Mouse (Mus musculus): ENCODE data around the gene Shank3.

DNA sequence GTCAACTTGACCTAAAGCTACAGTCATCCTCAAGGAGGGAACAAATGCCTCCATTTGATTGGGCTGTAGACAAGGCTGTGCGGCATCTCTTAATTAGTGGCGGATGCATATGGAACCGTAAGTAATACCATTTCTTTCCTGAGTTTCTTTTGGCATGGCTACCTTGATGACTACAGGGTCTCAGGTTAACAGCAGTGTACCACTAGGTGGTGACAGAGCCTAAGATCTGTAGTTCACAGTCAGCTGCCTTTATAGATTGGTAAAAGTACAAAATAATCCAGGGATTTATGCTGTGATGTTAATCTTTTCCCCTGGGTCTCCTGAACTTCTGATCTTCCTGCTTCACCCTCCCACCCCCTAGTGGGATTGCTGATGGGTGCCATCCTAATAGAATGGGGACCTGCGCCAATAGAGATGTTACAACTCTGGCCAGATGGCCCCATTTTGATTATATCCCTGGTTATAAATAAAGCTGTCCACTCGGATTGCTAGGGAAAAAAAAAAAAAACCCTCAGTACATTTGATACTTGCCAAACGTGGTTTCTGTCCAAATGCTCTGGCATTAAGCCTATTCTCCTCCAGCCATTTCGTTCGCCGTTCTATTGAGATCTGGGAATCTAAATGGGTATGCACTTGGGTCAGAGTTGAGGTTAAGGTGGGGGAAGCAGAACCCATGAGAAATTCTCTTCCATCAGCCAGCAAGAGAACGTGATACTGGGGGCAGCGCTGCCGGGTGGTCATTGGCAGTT lies 106.6 kb downstream of the Shank3 start:
- TF ChIP-seq CTCF (IDR thresholded peaks at IDR 0.05; ENCODE audit: low read depth, low read length) (no peak), EP300 (IDR thresholded peaks at IDR 0.05; ENCODE audit: insufficient read depth, low read depth, low read length) (no peak)

All from ES-Bruce4 (cell line).